Mouse (Mus musculus) stomach, embryonic 15.5 days (tissue): Measurements from ENCODE around the gene Rpl9-ps6. TPM values are rescaled to one million over a fixed set of nuclear protein-coding genes. Genes with fewer than 3 reads are reported as not detected.

Source experiments
- ATAC-seq: fragments of 200-750 bp; cut with Nextera tagmentation; 2 replicates; pipeline ENCODE4 v1.8.0; 2017; ENCODE audit warnings: low read depth, moderate number of reproducible peaks, moderate TSS enrichment; ENCODE audit not compliant: insufficient read depth, low FRiP score
- H3K27ac ChIP-seq: fragments of 300-500 bp; sonication (generic); 2 replicates; pipeline ENCODE4 v1.5.1; 2015; ENCODE audit warnings: mild to moderate bottlenecking, inconsistent platforms
- H3K27me3 ChIP-seq: fragments of 300-500 bp; sonication (generic); replicated peaks from 2 replicates; pipeline ENCODE4 v1.6.1; 2015; ENCODE audit warnings: inconsistent platforms
- H3K36me3 ChIP-seq: fragments of 300-500 bp; sonication (generic); 2 replicates; pipeline ENCODE4 v1.6.1; 2015; ENCODE audit warnings: inconsistent platforms
- H3K4me1 ChIP-seq: fragments of 300-500 bp; sonication (generic); 2 replicates; pipeline ENCODE4 v1.6.1; 2015; ENCODE audit warnings: inconsistent platforms
- H3K4me2 ChIP-seq: fragments of 300-500 bp; sonication (generic); 2 replicates; pipeline ENCODE4 v1.6.1; 2015; ENCODE audit warnings: mild to moderate bottlenecking, inconsistent platforms
- H3K4me3 ChIP-seq: fragments of 300-500 bp; sonication (generic); replicated peaks from 2 replicates; pipeline ENCODE4 v1.5.1; 2015; ENCODE audit warnings: inconsistent platforms
- H3K9ac ChIP-seq: fragments of 300-500 bp; sonication (generic); 2 replicates; pipeline ENCODE4 v1.6.1; 2015; ENCODE audit warnings: inconsistent platforms
- H3K9me3 ChIP-seq: fragments of 300-500 bp; sonication (generic); 2 replicates; pipeline ENCODE4 v1.6.1; 2016; ENCODE audit warnings: inconsistent platforms
- WGBS: fragments of 180-500 bp; shearing (Covaris S2); methylation state at CpG from one replicate; pipeline ENCODE4 v1.1.7; 2015; 5-methylcytosine and 5-hydroxymethylcytosine counted together
- polyA plus RNA-seq: library from polyadenylated mRNA; unstranded; fragments of >200 nt; fragmentation: Nextera tagmentation; extraction: Ambion mirVana; gene quantifications from 2 replicates; pipeline ENCODE4 v1.2.1, GENCODE M21; 2015

Rpl9-ps6 gene
- polyA plus RNA-seq: 126 and 258 TPM in 2 replicates

GRCm38 (mm10) chr19:32466478-32466877 lies at the start of gene Rpl9-ps6:
Rpl9-ps6 (minus strand) TSS chr19:32466578.
- no peaks in the 10 kb centered on the region for H3K4me1 ChIP-seq
- H3K27me3 ChIP-seq: no peaks in the 10 kb centered on the region
- H3K9ac ChIP-seq: no peak within 1 kb of the TSS
- H3K4me2 ChIP-seq: no peak within 1 kb of the TSS
- H3K27ac ChIP-seq: no peak within 1 kb of the TSS
- WGBS: 79% methylated on average over 6 of the region's 6 CpGs
- H3K36me3 ChIP-seq: no peaks in the 10 kb centered on the region
- no peak within 1 kb of the TSS for H3K4me3 ChIP-seq
- no peaks in the 10 kb centered on the region for H3K9me3 ChIP-seq
- no peak for ATAC-seq

- Histone ChIP-seq H3K9ac (no peak overlapping the region), H3K4me3 (no peak overlapping the region), H3K9me3 (no peaks in the 10 kb centered on the region), H3K36me3 (peaks cover 34% of the 10 kb centered on the region), H3K27ac (no peak overlapping the region), H3K4me1 (no peaks in the 10 kb centered on the region), H3K27me3 (no peaks in the 10 kb centered on the region), H3K4me2 (no peak overlapping the region)
- WGBS: 39% methylated on average over 1 of the region's 1 CpGs
- ATAC-seq: no peak
Measured at GRCm38 (mm10) chr19:32512518-32512917, 46.1 kb upstream of the Rpl9-ps6 start.

GRCm38 (mm10) chr19:32510962-32511361 lies 44.6 kb upstream of the Rpl9-ps6 start:
- Histone ChIP-seq H3K27ac (peak overlapping the region; percentile 40; the same call in 1 of the 2 replicates), H3K36me3 (0 out of 2 replicates have a peak, but pooled peaks cover 28% of the 10 kb centered on the region), H3K27me3 (no peaks in the 10 kb centered on the region), H3K4me1 (no peaks in the 10 kb centered on the region), H3K9me3 (no peaks in the 10 kb centered on the region), H3K4me3 (no peak overlapping the region), H3K9ac (no peak overlapping the region), H3K4me2 (no peak overlapping the region)
- 79% methylated on average over 6 of the region's 6 CpGs for WGBS
- ATAC-seq: peak; percentile 93

GRCm38 (mm10) chr19:32510267-32510666 lies 43.9 kb upstream of the Rpl9-ps6 start:
- H3K36me3 ChIP-seq: 0 out of 2 replicates have a peak, but pooled peaks cover 26% of the 10 kb centered on the region
- H3K9me3 ChIP-seq: no peaks in the 10 kb centered on the region
- peak overlapping the region; percentile 40; the same call in 1 of the 2 replicates for H3K27ac ChIP-seq
- no peak overlapping the region for H3K4me3 ChIP-seq
- H3K4me2 ChIP-seq: no peak overlapping the region
- H3K9ac ChIP-seq: no peak overlapping the region
- ATAC-seq: peak; percentile 54; the same call in 1 of the 2 replicates
- no peaks in the 10 kb centered on the region for H3K27me3 ChIP-seq
- no peaks in the 10 kb centered on the region for H3K4me1 ChIP-seq
- 60% methylated on average over 3 of the region's 3 CpGs for WGBS

- WGBS: 85% methylated on average over 9 of the region's 9 CpGs
- Histone ChIP-seq H3K4me2 (no peak overlapping the region), H3K9ac (no peak overlapping the region), H3K4me1 (no peaks in the 10 kb centered on the region), H3K27ac (no peak overlapping the region), H3K4me3 (no peak overlapping the region), H3K36me3 (0 out of 2 replicates have a peak, but pooled peaks cover 17% of the 10 kb centered on the region), H3K27me3 (no peaks in the 10 kb centered on the region), H3K9me3 (no peaks in the 10 kb centered on the region)
- no peak for ATAC-seq
Measured at GRCm38 (mm10) chr19:32507526-32507925, 41.1 kb upstream of the Rpl9-ps6 start.

GRCm38 (mm10) chr19:32507100-32507499 lies 40.7 kb upstream of the Rpl9-ps6 start:
- no peak for ATAC-seq
- WGBS: 90% methylated on average over 6 of the region's 6 CpGs
- Histone ChIP-seq H3K4me2 (no peak overlapping the region), H3K4me1 (no peaks in the 10 kb centered on the region), H3K27ac (no peak overlapping the region), H3K27me3 (no peaks in the 10 kb centered on the region), H3K36me3 (0 out of 2 replicates have a peak, but pooled peaks cover 14% of the 10 kb centered on the region), H3K9ac (no peak overlapping the region), H3K9me3 (no peaks in the 10 kb centered on the region), H3K4me3 (no peak overlapping the region)

GRCm38 (mm10) chr19:32506514-32506913 lies 40.1 kb upstream of the Rpl9-ps6 start:
- H3K9me3 ChIP-seq: no peaks in the 10 kb centered on the region
- H3K27ac ChIP-seq: no peak overlapping the region
- 0 out of 2 replicates have a peak, but pooled peaks cover 11% of the 10 kb centered on the region for H3K36me3 ChIP-seq
- WGBS: 86% methylated on average over 5 of the region's 5 CpGs
- H3K9ac ChIP-seq: no peak overlapping the region
- ATAC-seq: no peak
- no peak overlapping the region for H3K4me3 ChIP-seq
- no peaks in the 10 kb centered on the region for H3K4me1 ChIP-seq
- no peaks in the 10 kb centered on the region for H3K27me3 ChIP-seq
- no peak overlapping the region for H3K4me2 ChIP-seq

GRCm38 (mm10) chr19:32506081-32506480 lies 39.7 kb upstream of the Rpl9-ps6 start:
- Histone ChIP-seq H3K4me3 (no peak overlapping the region), H3K27ac (no peak overlapping the region), H3K36me3 (0 out of 2 replicates have a peak, but pooled peaks cover 11% of the 10 kb centered on the region), H3K4me2 (no peak overlapping the region), H3K9ac (no peak overlapping the region), H3K27me3 (no peaks in the 10 kb centered on the region), H3K9me3 (no peaks in the 10 kb centered on the region), H3K4me1 (no peaks in the 10 kb centered on the region)
- WGBS: 78% methylated on average over 8 of the region's 8 CpGs
- no peak for ATAC-seq

- WGBS: 82% methylated on average over 6 of the region's 6 CpGs
Measured at GRCm38 (mm10) chr19:32501414-32501813, 35.0 kb upstream of the Rpl9-ps6 start.

GRCm38 (mm10) chr19:32498002-32498401 lies 31.6 kb upstream of the Rpl9-ps6 start:
- Histone ChIP-seq H3K4me1 (no peaks in the 10 kb centered on the region), H3K4me2 (no peak overlapping the region), H3K9me3 (no peaks in the 10 kb centered on the region), H3K27me3 (no peaks in the 10 kb centered on the region), H3K36me3 (peaks cover 15% of the 10 kb centered on the region; the same call in 1 of the 2 replicates), H3K9ac (no peak overlapping the region), H3K4me3 (no peak overlapping the region), H3K27ac (no peak overlapping the region)
- WGBS: 96% methylated on average over 5 of the region's 5 CpGs
- no peak for ATAC-seq

More at GRCm38 (mm10) chr19:32501414-32501813, 35.0 kb upstream of the Rpl9-ps6 start:
- no peaks in the 10 kb centered on the region for H3K9me3 ChIP-seq
- no peak overlapping the region for H3K4me3 ChIP-seq
- H3K27ac ChIP-seq: no peak overlapping the region
- H3K4me1 ChIP-seq: no peaks in the 10 kb centered on the region
- no peak for ATAC-seq
- no peak overlapping the region for H3K9ac ChIP-seq
- H3K27me3 ChIP-seq: no peaks in the 10 kb centered on the region
- no peak overlapping the region for H3K4me2 ChIP-seq
- peaks cover 7% of the 10 kb centered on the region; the same call in 1 of the 2 replicates for H3K36me3 ChIP-seq

GRCm38 (mm10) chr19:32497411-32497810 lies 31.0 kb upstream of the Rpl9-ps6 start:
- H3K27me3 ChIP-seq: no peaks in the 10 kb centered on the region

GRCm38 (mm10) chr19:32495034-32495433 lies 28.7 kb upstream of the Rpl9-ps6 start:
- ATAC-seq: no peak
- Histone ChIP-seq H3K27me3 (no peaks in the 10 kb centered on the region), H3K4me3 (no peak overlapping the region), H3K4me2 (no peak overlapping the region), H3K9me3 (no peaks in the 10 kb centered on the region), H3K4me1 (no peaks in the 10 kb centered on the region), H3K36me3 (peaks cover 15% of the 10 kb centered on the region; the same call in 1 of the 2 replicates), H3K9ac (no peak overlapping the region), H3K27ac (no peak overlapping the region)
- WGBS: 86% methylated on average over 11 of the region's 11 CpGs

More at GRCm38 (mm10) chr19:32497411-32497810, 31.0 kb upstream of the Rpl9-ps6 start:
- Histone ChIP-seq H3K9ac (no peak overlapping the region), H3K4me1 (no peaks in the 10 kb centered on the region), H3K9me3 (no peaks in the 10 kb centered on the region), H3K27ac (no peak overlapping the region), H3K4me2 (no peak overlapping the region), H3K36me3 (peaks cover 15% of the 10 kb centered on the region; the same call in 1 of the 2 replicates), H3K4me3 (no peak overlapping the region)
- ATAC-seq: no peak
- WGBS: 82% methylated on average over 6 of the region's 6 CpGs
